Mouse (Mus musculus) hindbrain, embryonic 10.5 days (tissue): ENCODE measurements around the gene Gas6. TPM values are rescaled to one million over a fixed set of nuclear protein-coding genes. Genes with fewer than 3 reads are reported as not detected.

Experiments used
- DNase-seq: peaks from one replicate; pipeline ENCODE4 v3.0.0-alpha.2; 2017; ENCODE audit warnings: low spot score
- H3K27ac ChIP-seq: fragments of 300-500 bp; sonication (generic); 2 replicates; pipeline ENCODE4 v1.5.1; 2016; ENCODE audit warnings: mild to moderate bottlenecking, moderate library complexity
- H3K27me3 ChIP-seq: fragments of 300-500 bp; sonication (generic); 2 replicates; pipeline ENCODE4 v1.6.1; 2016; ENCODE audit warnings: mild to moderate bottlenecking; ENCODE audit not compliant: poor library complexity, insufficient read depth, severe bottlenecking
- H3K36me3 ChIP-seq: fragments of 300-500 bp; sonication (generic); 2 replicates; pipeline ENCODE4 v1.6.1; 2016; ENCODE audit warnings: mild to moderate bottlenecking, moderate library complexity
- H3K4me1 ChIP-seq: fragments of 300-500 bp; sonication (generic); replicated peaks from 2 replicates; pipeline ENCODE4 v1.6.1; 2016; ENCODE audit warnings: mild to moderate bottlenecking
- H3K4me3 ChIP-seq: fragments of 300-500 bp; sonication (generic); 2 replicates; pipeline ENCODE4 v1.5.1; 2016; ENCODE audit warnings: mild to moderate bottlenecking, moderate library complexity
- H3K9me3 ChIP-seq: fragments of 300-500 bp; sonication (generic); 2 replicates; pipeline ENCODE4 v1.6.1; 2016; ENCODE audit warnings: mild to moderate bottlenecking, moderate library complexity
- WGBS: fragments of 180-500 bp; shearing (Covaris S2); methylation state at CpG from one replicate; pipeline ENCODE4 v1.1.7; 2016; 5-methylcytosine and 5-hydroxymethylcytosine counted together
- polyA plus RNA-seq: library from polyadenylated mRNA; unstranded; fragments of >200 nt; fragmentation: Nextera tagmentation; extraction: Ambion mirVana; gene quantifications from 2 replicates; pipeline ENCODE4 v1.2.1, GENCODE M21; 2016

Gas6 gene
- polyA plus RNA-seq, 1 experiment from 2014 or later: 15.8 TPM

- DNase-seq: no peak
- Histone ChIP-seq H3K4me1 (no peaks in the 10 kb centered on the region), H3K36me3 (no peaks in the 10 kb centered on the region), H3K27ac (no peak overlapping the region), H3K9me3 (no peaks in the 10 kb centered on the region), H3K27me3 (no peaks in the 10 kb centered on the region), H3K4me3 (no peak overlapping the region)
- WGBS: 82% methylated on average over 3 of the region's 3 CpGs
These were observed 6.9 kb upstream of the Gas6 start for GRCm38 (mm10) chr8:13501221-13501620.

- peak overlapping the region; percentile 60; the same call in 1 of the 2 replicates for H3K4me3 ChIP-seq
These were observed 1.3 kb downstream of the Gas6 start for GRCm38 (mm10) chr8:13493011-13493410.

GRCm38 (mm10) chr8:13492198-13492995 is 1.9 kb downstream of the Gas6 start:
- no peak for DNase-seq
- 60% methylated on average over 9 of the region's 9 CpGs for WGBS

More at GRCm38 (mm10) chr8:13493011-13493410, 1.3 kb downstream of the Gas6 start:
- Histone ChIP-seq H3K4me1 (peaks cover 29% of the 10 kb centered on the region), H3K27ac (no peak overlapping the region), H3K36me3 (no peaks in the 10 kb centered on the region), H3K27me3 (peaks cover 49% of the 10 kb centered on the region), H3K9me3 (no peaks in the 10 kb centered on the region)
- 64% methylated on average over 11 of the region's 11 CpGs for WGBS
- DNase-seq: no peak

GRCm38 (mm10) chr8:13491491-13492010 is 2.7 kb downstream of the Gas6 start:
- no peaks in the 10 kb centered on the region for H3K36me3 ChIP-seq
- DNase-seq: no peak
- H3K9me3 ChIP-seq: no peaks in the 10 kb centered on the region
- no peak overlapping the region for H3K4me3 ChIP-seq
- peaks cover 49% of the 10 kb centered on the region for H3K27me3 ChIP-seq
- H3K27ac ChIP-seq: no peak overlapping the region
- peaks cover 29% of the 10 kb centered on the region for H3K4me1 ChIP-seq
- 85% methylated on average over 14 of the region's 14 CpGs for WGBS

More at GRCm38 (mm10) chr8:13492198-13492995, 1.9 kb downstream of the Gas6 start:
- Histone ChIP-seq H3K27ac (no peak overlapping the region), H3K27me3 (peaks cover 49% of the 10 kb centered on the region), H3K4me1 (peaks cover 29% of the 10 kb centered on the region), H3K36me3 (no peaks in the 10 kb centered on the region), H3K4me3 (no peak overlapping the region), H3K9me3 (no peaks in the 10 kb centered on the region)

GRCm38 (mm10) chr8:13489986-13490910 is 4.0 kb downstream of the Gas6 start:
- Histone ChIP-seq H3K27me3 (peaks cover 40% of the 10 kb centered on the region), H3K36me3 (no peaks in the 10 kb centered on the region), H3K9me3 (no peaks in the 10 kb centered on the region), H3K4me3 (no peak overlapping the region), H3K4me1 (peaks cover 29% of the 10 kb centered on the region), H3K27ac (no peak overlapping the region)
- 45% methylated on average over 13 of the region's 13 CpGs for WGBS
- no peak for DNase-seq

- Histone ChIP-seq H3K9me3 (no peaks in the 10 kb centered on the region), H3K27me3 (peaks cover 31% of the 10 kb centered on the region), H3K4me1 (peaks cover 29% of the 10 kb centered on the region), H3K27ac (no peak overlapping the region), H3K36me3 (no peaks in the 10 kb centered on the region), H3K4me3 (no peak overlapping the region)
- no peak for DNase-seq
- 80% methylated on average over 3 of the region's 3 CpGs for WGBS
These were observed 4.9 kb downstream of the Gas6 start for GRCm38 (mm10) chr8:13489351-13489750.

GRCm38 (mm10) chr8:13483191-13483590 is 11.1 kb downstream of the Gas6 start:
- no peak overlapping the region for H3K27ac ChIP-seq
- no peaks in the 10 kb centered on the region for H3K36me3 ChIP-seq
- no peak for DNase-seq
- no peaks in the 10 kb centered on the region for H3K9me3 ChIP-seq
- H3K4me1 ChIP-seq: no peaks in the 10 kb centered on the region; the same call in 1 of the 2 replicates
- no peak overlapping the region for H3K4me3 ChIP-seq
- H3K27me3 ChIP-seq: no peaks in the 10 kb centered on the region
- 83% methylated on average over 5 of the region's 5 CpGs for WGBS

GRCm38 (mm10) chr8:13482101-13482801 is 12.0 kb downstream of the Gas6 start:
- DNase-seq: no peak
- Histone ChIP-seq H3K4me3 (no peak overlapping the region), H3K27me3 (no peaks in the 10 kb centered on the region), H3K36me3 (no peaks in the 10 kb centered on the region), H3K27ac (no peak overlapping the region), H3K4me1 (no peaks in the 10 kb centered on the region; the same call in 1 of the 2 replicates), H3K9me3 (no peaks in the 10 kb centered on the region)
- 80% methylated on average over 2 of the region's 2 CpGs for WGBS

GRCm38 (mm10) chr8:13481596-13481995 is 12.7 kb downstream of the Gas6 start:
- WGBS: 88% methylated on average over 3 of the region's 3 CpGs
- DNase-seq: no peak
- H3K4me3 ChIP-seq: no peak overlapping the region

GRCm38 (mm10) chr8:13481089-13481554 is 13.2 kb downstream of the Gas6 start:
- H3K27ac ChIP-seq: no peak overlapping the region
- WGBS: 92% methylated on average over 7 of the region's 7 CpGs
- H3K27me3 ChIP-seq: no peaks in the 10 kb centered on the region
- H3K9me3 ChIP-seq: no peaks in the 10 kb centered on the region
- H3K36me3 ChIP-seq: no peaks in the 10 kb centered on the region
- no peak for DNase-seq
- no peaks in the 10 kb centered on the region; the same call in 1 of the 2 replicates for H3K4me1 ChIP-seq
- no peak overlapping the region for H3K4me3 ChIP-seq

More at GRCm38 (mm10) chr8:13481596-13481995, 12.7 kb downstream of the Gas6 start:
- H3K36me3 ChIP-seq: no peaks in the 10 kb centered on the region
- H3K4me1 ChIP-seq: no peaks in the 10 kb centered on the region; the same call in 1 of the 2 replicates
- H3K27ac ChIP-seq: no peak overlapping the region
- no peaks in the 10 kb centered on the region for H3K27me3 ChIP-seq
- no peaks in the 10 kb centered on the region for H3K9me3 ChIP-seq

- H3K4me1 ChIP-seq: no peaks in the 10 kb centered on the region
- no peak overlapping the region for H3K27ac ChIP-seq
- H3K9me3 ChIP-seq: no peaks in the 10 kb centered on the region
- 63% methylated on average over 9 of the region's 9 CpGs for WGBS
- no peaks in the 10 kb centered on the region for H3K36me3 ChIP-seq
- no peak for DNase-seq
- H3K27me3 ChIP-seq: no peaks in the 10 kb centered on the region
- no peak overlapping the region for H3K4me3 ChIP-seq
These were observed 18.4 kb downstream of the Gas6 start for GRCm38 (mm10) chr8:13475892-13476291.

GRCm38 (mm10) chr8:13472284-13472683 is 22.0 kb downstream of the Gas6 start:
- Histone ChIP-seq H3K27ac (no peak overlapping the region), H3K4me3 (no peak overlapping the region), H3K4me1 (no peaks in the 10 kb centered on the region), H3K36me3 (no peaks in the 10 kb centered on the region), H3K9me3 (no peaks in the 10 kb centered on the region), H3K27me3 (no peaks in the 10 kb centered on the region)
- DNase-seq: no peak
- WGBS: 83% methylated on average over 7 of the region's 7 CpGs
